Mouse (Mus musculus) spleen, postnatal 10 days (tissue): Measurements from ENCODE around the gene Zc3h13.

Source experiments
- DNase-seq, 2 experiments: peaks; one replicate each; pipeline ENCODE4 v3.0.0; 2021 to 2022; ENCODE audit warnings: low spot score in 2 of 2

Zc3h13 gene

DNA sequence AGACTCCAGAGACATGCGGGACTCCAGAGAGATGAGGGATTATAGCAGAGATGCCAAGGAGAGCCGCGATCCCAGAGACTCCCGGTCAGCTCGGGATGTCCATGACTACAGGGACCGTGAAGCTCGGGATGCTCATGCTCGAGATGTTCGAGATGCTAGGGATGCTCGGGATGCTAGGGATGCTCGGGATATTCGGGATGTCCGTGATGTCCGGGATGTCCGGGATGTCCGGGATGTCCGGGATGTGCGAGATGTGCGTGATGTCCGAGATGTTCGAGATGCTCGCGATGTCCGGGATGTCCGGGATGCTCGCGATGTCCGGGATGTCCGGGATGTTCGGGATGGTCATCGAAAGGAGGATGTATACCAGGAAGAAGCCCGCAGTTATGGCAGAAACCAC, 39.2 kb downstream of the Zc3h13 start:
- no peak for DNase-seq

- no peak for DNase-seq
Observed at GRCm38 (mm10) chr14:75328062-75328461, 43.9 kb downstream of the Zc3h13 start.

- peak in 1 of 2 experiments; percentile 61 for DNase-seq
Observed at GRCm38 (mm10) chr14:75330621-75331020, 46.4 kb downstream of the Zc3h13 start.

DNA sequence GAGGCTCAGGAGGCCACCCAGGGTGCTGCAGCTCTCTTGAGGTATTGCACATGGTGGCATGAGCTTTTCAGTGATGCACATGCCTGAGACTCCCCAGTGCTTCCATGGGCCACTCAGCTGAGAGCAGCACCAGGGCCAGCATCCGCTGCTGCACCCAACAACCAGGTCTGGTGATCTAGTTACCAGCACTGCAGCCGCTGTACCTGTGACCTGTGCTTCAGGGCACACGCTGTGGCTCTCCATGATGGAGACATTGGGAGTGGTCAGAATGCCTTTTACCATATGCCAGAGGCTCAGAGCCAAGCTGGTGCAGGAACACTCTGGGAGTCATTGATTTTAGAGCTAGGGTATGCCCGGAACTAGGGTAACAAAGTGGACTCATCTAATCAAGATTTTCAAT, 50.1 kb downstream of the Zc3h13 start:
- no peak for DNase-seq

- no peak for DNase-seq
Observed at GRCm38 (mm10) chr14:75337884-75338283, 53.7 kb downstream of the Zc3h13 start.

GRCm38 (mm10) chr14:75346041-75346440, 61.9 kb downstream of the Zc3h13 start:
- DNase-seq: no peak

GRCm38 (mm10) chr14:75351626-75352025, 67.5 kb downstream of the Zc3h13 start:
- DNase-seq: no peak

GRCm38 (mm10) chr14:75363316-75363715, 79.1 kb downstream of the Zc3h13 start:
- DNase-seq: no peak

DNA sequence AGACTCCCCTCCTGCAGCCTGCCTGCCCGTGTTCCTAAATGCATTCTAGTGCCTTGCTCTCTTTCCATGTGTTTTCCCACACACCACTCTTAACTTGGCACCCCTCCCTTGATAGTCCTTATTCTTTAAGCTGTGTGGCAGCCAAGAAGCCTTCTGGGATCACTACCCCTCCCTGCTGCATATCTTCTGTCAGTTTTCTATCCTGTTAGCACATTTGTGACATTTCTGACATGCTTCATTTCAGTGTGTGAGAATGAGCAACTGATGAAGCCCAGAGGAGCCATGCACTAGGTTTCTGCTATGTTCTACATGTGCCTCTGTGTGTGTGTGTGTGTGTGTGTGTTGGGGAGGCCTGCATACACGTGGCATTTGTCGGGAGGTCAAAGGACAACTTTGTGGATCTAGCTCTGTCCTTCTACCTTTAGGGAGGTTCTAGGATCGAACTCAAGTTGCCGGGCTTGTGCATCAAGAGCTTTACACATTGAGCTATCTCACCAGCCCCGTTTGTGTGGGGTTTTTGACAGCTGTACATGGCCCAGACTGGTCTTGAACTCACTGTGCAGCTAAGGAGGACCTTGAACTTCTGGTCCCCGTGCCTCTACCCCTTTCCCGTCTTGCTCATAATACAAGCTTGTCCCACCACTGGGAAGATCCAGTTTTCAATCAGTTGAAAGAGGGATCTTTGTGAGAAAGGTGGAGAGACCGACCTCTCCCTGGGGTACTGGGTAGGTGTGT, 81.3 kb downstream of the Zc3h13 start:
- DNase-seq: no peak

GRCm38 (mm10) chr14:75366741-75367140, 82.6 kb downstream of the Zc3h13 start:
- peak in 1 of 2 experiments; percentile 19 for DNase-seq

DNA sequence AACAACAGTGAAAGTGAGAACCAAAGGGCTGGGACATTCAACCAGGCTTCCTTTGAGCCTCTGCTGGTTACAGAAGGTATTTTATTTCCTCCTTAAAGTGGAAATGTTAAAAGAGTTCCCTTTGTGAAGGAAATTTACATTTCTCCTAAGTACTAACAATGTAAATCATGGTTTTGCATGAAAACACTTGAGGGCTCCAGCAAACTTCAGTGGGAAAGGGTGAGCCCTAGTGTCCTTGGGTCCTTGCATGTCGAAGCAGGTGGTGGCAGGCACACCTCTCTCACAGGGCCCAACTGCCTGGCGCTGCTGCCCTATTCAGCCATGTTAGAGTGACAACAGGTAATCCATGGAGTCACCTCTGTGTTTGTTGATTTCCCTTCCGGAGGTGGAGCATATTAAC, 83.3 kb downstream of the Zc3h13 start:
- no peak for DNase-seq

DNA sequence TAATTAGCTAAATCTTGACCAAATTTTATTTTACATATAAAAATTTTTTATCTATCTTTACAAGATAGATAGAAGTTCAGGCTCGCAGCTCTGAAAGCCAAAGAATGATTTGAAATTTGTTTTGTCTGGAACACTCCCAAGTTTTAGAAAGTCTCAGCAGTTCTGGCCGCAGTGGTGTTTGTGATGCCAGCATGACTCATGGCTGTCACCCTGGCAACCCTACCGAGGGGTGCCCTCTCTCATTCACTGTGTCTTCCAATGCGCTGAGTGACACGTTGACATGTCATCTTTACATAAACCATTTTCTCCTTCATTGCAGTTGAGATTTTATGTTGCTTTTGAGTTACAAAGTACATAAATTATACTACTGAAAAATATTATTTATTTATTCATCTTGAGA, 85.7 kb downstream of the Zc3h13 start:
- no peak for DNase-seq

GRCm38 (mm10) chr14:75375006-75375598, 90.9 kb downstream of the Zc3h13 start:
- no peak for DNase-seq

DNA sequence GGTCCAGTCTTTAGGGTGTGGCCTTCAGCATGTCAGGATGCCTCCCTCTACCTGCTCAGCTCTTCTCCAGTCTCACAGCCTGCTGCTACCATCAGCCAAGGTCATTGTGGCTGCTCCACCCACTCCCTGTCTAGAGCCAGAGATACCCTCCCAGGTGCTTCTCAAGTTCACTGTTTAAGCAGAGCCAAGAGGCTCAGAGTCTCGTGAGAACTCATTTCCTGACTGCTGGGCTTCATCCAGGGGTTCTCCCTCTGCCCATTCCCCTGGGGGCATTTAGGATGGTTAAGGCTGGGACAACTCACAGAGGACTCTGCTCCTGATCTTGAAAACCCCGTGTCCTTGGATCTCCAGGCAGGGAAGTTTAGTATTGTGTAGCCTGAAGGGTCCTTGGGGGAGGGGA, 92.1 kb downstream of the Zc3h13 start:
- DNase-seq: no peak

DNA sequence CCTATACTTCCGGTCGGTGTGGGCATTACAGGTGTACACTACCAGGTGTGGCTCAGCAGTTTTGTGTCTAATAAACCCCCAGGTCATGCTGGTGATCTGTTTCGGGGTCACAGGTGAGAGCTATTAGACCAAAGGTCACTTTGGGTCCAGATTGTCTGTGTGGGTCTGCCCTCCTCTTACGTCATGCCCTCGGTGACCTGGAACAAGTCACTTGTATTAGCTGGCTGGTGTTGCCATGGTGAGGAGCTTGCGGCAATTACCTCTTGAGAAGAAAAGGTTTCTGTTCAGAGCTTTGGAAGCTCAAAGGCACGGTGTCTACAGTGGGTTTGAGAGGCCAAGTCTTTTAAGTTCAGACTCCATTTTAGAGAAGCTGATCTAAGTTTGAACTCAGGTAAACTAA, 93.4 kb downstream of the Zc3h13 start:
- DNase-seq: no peak
